Mouse (Mus musculus) liver, adult 2 months (tissue): ENCODE results near the gene Uhrf1. TPM values are rescaled to one million over a fixed set of nuclear protein-coding genes. Genes with fewer than 3 reads are reported as not detected.

Source experiments
- DNase-seq: peaks from one replicate; pipeline ENCODE4 v3.0.0-alpha.2; 2011; ENCODE audit warnings: low read depth, low spot score; ENCODE audit errors: extremely low read depth
- H3K27ac ChIP-seq: fragments of 200-500 bp; replicated peaks from 2 replicates; pipeline ENCODE4 v1.5.1; 2012; ENCODE audit warnings: low read depth, mild to moderate bottlenecking, control low read depth, inconsistent platforms, low read length; ENCODE audit not compliant: insufficient read depth
- H3K27me3 ChIP-seq: fragments of 200-500 bp; 2 replicates; pipeline ENCODE4 v1.6.1; 2012; ENCODE audit warnings: mild to moderate bottlenecking, moderate library complexity, low read length, inconsistent platforms; ENCODE audit not compliant: control insufficient read depth, insufficient read depth
- H3K36me3 ChIP-seq: fragments of 200-500 bp; 2 replicates; pipeline ENCODE4 v1.6.1; 2012; ENCODE audit warnings: low read length, inconsistent platforms; ENCODE audit not compliant: control insufficient read depth, insufficient read depth
- H3K4me1 ChIP-seq: fragments of 200-500 bp; 2 replicates; pipeline ENCODE4 v1.6.1; 2011; ENCODE audit warnings: low read length; ENCODE audit not compliant: control insufficient read depth, insufficient read depth
- H3K4me3 ChIP-seq: fragments of 200-500 bp; 2 replicates; pipeline ENCODE4 v1.5.1; 2011; ENCODE audit warnings: low read depth, mild to moderate bottlenecking, control low read depth, low read length, moderate library complexity; ENCODE audit not compliant: insufficient read depth
- H3K79me2 ChIP-seq: fragments of 200-500 bp; 2 replicates; pipeline ENCODE4 v1.6.1; 2012; ENCODE audit warnings: inconsistent platforms, mild to moderate bottlenecking, low read length, moderate library complexity; ENCODE audit not compliant: control insufficient read depth, insufficient read depth
- H3K9ac ChIP-seq: fragments of 200-500 bp; 2 replicates; pipeline ENCODE4 v1.6.1; 2012; ENCODE audit warnings: low read depth, mild to moderate bottlenecking, control low read depth, inconsistent platforms, low read length
- CTCF ChIP-seq: fragments of 200-500 bp; IDR thresholded peaks from 2 replicates; pipeline ENCODE4 v1.5.1; 2011; ENCODE audit warnings: low read depth, low read length, control low read depth
- POLR2A ChIP-seq: fragments of 200-500 bp; IDR thresholded peaks from 2 replicates; pipeline ENCODE4 v1.6.1; 2011; ENCODE audit warnings: low read length, control low read depth; ENCODE audit not compliant: insufficient read depth; ENCODE audit errors: extremely low read depth
- WGBS: fragments of 180-500 bp; shearing (Covaris S2); methylation state at CpG from one replicate; pipeline ENCODE4 v1.1.7; 2018; 5-methylcytosine and 5-hydroxymethylcytosine counted together
- polyA plus RNA-seq: library from polyadenylated mRNA; depleted of rRNA; stranded (reverse); fragments of >200 nt; gene quantifications from 2 replicates; pipeline ENCODE4 v1.2.3, GENCODE M21; 2012
- total RNA-seq: library from RNA; depleted of rRNA; stranded (reverse); fragments of >200 nt; gene quantifications from 2 replicates; pipeline ENCODE4 v1.2.3, GENCODE M21; 2014

Uhrf1 gene
- total and polyA plus RNA-seq, 2 experiments = 0.22 to 0.92 TPM

DNA sequence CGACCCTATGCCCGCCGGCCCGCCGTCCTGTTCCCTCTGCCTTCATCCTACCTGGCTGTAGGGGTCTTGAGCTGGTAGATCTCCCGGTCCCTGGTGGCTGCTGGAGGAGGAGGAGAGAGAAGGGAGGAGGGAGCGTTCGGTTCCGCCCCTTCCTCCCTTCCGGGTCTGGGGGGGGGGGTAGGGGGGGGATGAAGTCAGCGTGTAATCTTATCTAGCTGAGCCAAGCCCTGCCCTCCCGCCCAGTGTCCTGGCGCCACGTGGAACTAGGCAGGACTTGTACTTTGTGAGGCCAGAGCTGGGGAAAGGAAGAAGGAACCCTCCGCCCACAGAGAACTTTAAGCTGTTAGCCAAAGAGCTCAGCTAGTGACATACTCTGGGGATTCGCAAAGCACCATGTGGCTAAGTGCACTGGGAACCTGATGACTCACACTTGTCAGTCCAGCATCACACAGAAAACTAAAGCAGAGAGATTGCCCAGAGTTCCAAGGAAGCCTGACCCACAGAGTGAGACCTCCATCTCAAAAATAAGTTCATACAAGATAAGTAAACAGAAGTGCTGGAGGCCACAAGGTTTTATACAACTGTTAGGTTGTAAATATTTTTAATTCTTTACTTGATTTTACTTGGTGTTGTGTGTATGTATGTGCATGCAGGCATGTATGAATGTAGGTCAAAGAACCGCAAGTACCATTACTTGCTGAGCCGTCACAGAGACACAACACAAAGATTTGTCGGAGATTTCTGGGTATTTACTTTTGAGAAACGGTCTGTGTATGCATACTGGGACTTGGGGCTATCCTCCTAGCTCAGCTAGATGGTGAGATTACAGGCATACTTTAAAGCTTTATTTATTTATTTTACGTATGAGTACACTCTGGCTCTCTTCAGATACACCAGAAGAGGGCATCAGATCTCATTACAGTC is 26.2 kb upstream of the Uhrf1 start, which contains the start of gene Ticam1:
Gene Ticam1, minus strand, starts transcription at position 144 of the 924 bp plus-strand sequence.
- Histone ChIP-seq H3K27me3 (no peaks in the 10 kb centered on the region), H3K4me3 (peak within 1 kb of the TSS; percentile 86), H3K9ac (peak within 1 kb of the TSS; percentile 91), H3K36me3 (peaks cover 12% of the 10 kb centered on the region; the same call in 1 of the 2 replicates), H3K27ac (peak within 1 kb of the TSS; percentile 94), H3K79me2 (peaks cover 24% of the 10 kb centered on the region), H3K4me1 (peaks cover 39% of the 10 kb centered on the region)
- peak; percentile 97 for DNase-seq
- TF ChIP-seq POLR2A = peak; percentile 65
- TF ChIP-seq CTCF = no peak
- WGBS = under 1% methylated on average over 21 of the region's 21 CpGs

DNA sequence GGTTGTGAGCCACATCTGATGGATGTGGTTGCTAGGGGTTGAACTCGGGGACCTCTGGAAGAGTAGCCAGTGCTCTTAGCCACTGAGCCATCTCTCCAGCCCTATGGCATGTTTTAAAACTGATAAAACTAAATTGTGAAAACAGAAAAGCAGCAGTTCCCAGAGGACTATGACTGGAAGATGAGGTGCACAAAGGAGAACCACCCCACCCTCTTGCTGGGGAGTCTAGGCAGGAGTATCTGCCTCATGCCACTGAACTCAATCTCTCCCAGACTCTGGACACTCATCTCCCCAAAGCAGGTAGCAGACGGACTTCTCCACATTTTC is 25.6 kb upstream of the Uhrf1 start:
- no peak for DNase-seq
- no peaks in the 10 kb centered on the region for H3K27me3 ChIP-seq
- TF ChIP-seq CTCF = no peak
- TF ChIP-seq POLR2A = no peak
- peaks cover 35% of the 10 kb centered on the region for H3K4me1 ChIP-seq
- H3K79me2 ChIP-seq = peaks cover 18% of the 10 kb centered on the region
- H3K36me3 ChIP-seq = peaks cover 13% of the 10 kb centered on the region; the same call in 1 of the 2 replicates
- H3K27ac ChIP-seq = peak overlapping the region; percentile 62; the same call in 1 of the 2 replicates
- WGBS = 43% methylated on average over 2 of the region's 2 CpGs
- H3K4me3 ChIP-seq = no peak overlapping the region
- peak overlapping the region; percentile 57; the same call in 1 of the 2 replicates for H3K9ac ChIP-seq

DNA sequence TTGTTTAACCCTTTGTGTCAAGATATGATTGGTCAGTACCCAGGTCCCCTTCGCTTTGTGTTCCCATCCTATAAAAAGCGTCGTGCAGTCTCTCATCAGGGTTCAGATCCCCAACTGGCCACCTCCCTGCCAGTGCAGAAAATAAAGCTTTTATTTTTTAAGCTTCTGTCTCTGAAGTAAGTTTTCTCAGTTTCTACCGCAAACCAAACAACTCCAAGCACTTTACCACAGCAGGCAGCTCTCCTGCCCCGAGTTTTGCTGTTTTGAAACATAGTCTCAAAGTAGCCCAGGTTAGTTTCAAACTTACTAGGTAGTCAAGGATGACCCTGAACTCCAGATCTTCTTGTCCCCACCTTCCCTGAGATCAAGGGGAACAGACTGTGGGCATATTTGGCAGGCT is 24.8 kb upstream of the Uhrf1 start:
- DNase-seq = no peak
- WGBS = 93% methylated on average over 5 of the region's 5 CpGs
- Histone ChIP-seq H3K9ac (no peak overlapping the region), H3K27me3 (no peaks in the 10 kb centered on the region), H3K4me3 (no peak overlapping the region), H3K27ac (no peak overlapping the region), H3K4me1 (peaks cover 28% of the 10 kb centered on the region), H3K79me2 (peaks cover 14% of the 10 kb centered on the region), H3K36me3 (peaks cover 17% of the 10 kb centered on the region; the same call in 1 of the 2 replicates)
- TF ChIP-seq POLR2A = no peak
- no peak for TF ChIP-seq CTCF

DNA sequence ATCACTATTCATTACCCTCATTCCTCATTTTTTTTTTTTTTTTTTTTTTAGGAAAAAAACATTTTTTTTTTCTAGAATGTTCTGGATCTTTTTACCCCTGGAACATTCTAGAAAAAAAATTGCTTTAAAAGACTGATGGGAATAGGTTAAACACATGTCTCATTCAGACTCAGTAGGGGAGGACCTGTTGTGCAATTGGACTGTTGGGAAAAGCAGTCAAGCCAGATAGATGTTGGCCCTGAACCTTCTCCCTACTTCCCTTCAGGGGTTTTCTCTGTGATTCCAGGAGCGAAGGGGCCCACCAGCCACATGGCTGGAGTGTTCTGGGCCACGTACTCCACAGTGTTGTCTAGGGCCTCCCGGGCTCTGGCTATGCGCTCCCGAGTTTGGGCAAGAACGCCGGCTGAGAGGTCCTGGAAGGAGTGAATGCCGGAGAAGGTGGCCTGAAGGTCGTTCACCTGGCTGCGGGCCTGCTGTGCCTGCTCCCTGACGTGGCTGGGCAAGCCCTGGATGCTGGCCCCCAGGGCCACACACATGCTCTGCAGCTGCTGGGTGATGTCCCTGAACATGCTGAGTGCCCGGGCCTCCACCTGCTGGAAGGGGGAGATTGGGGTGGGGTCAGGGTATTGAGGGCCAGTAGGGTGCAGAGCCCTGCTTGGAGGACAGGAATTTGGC is 23.5 kb upstream of the Uhrf1 start:
- peaks cover 3% of the 10 kb centered on the region; the same call in 1 of the 2 replicates for H3K79me2 ChIP-seq
- DNase-seq = peak; percentile 83
- no peaks in the 10 kb centered on the region for H3K27me3 ChIP-seq
- TF ChIP-seq POLR2A (no peak), CTCF (no peak)
- 25% methylated on average over 12 of the region's 12 CpGs for WGBS
- no peak overlapping the region for H3K4me3 ChIP-seq
- peaks cover 21% of the 10 kb centered on the region for H3K36me3 ChIP-seq
- H3K9ac ChIP-seq = peak overlapping the region; percentile 61
- peak overlapping the region; percentile 97 for H3K27ac ChIP-seq
- H3K4me1 ChIP-seq = peaks cover 17% of the 10 kb centered on the region

DNA sequence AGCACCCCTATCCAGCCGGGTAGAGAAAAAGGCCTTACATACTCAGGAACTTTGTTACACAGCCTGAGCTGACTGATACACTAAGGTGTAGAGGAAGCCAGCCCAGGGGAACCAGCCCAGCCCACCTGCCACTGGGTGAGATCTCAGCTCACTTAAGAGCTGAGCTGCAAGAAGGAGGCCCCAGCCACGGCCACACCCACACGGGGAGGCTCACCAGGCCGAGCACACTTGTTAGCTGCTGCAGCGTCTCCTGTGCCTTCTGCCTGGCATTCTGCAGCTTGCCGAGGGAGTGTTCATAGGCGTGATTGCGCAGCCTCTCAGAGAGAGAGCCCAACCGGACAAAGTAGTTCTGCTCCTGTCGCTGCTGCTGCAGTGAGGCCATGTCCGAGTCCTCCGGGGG is 21.9 kb upstream of the Uhrf1 start:
- Histone ChIP-seq H3K27ac (no peak overlapping the region), H3K36me3 (peaks cover 32% of the 10 kb centered on the region)

More for the DNA sequence above, 21.9 kb upstream of the Uhrf1 start:
- Histone ChIP-seq H3K4me3 (no peak overlapping the region), H3K9ac (no peak overlapping the region), H3K79me2 (no peaks in the 10 kb centered on the region; the same call in 1 of the 2 replicates), H3K27me3 (no peaks in the 10 kb centered on the region), H3K4me1 (peaks cover 14% of the 10 kb centered on the region)
- no peak for DNase-seq
- no peak for TF ChIP-seq POLR2A
- TF ChIP-seq CTCF = no peak
- 95% methylated on average over 12 of the region's 12 CpGs for WGBS
